ENCODE assay signal across 30 mouse cellular contexts in the genomic region with DNA sequence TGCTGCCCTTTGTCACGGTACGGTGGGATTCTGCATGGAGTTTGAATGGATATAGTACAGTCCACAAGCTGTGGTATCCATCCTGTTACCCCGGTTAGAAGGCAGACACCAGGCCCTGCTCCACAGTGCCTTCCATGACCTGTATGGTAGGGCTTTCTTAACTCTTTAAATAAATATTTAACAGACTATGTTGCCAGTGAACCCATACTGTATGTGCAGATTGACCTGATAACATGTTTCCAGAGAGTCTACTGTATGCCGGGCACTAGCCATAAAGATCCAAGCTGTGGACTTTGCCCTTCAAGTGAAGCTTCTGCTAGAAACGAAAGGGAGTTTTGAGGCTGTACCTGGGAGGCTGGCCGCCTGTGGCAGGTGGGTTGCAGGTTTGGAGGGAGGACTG. TPM values are rescaled to one million over a fixed set of nuclear protein-coding genes. Genes with fewer than 3 reads are reported as not detected.
DNase-seq lines count a peak whose midpoint lies in the region; ATAC-seq and TF ChIP-seq lines count a peak whose summit lies in the region.
"Had no signal": no experiment of that assay in that cellular context is flagged by ENCODE, and none has a peak within 500 bp of the region (broad histone marks: within the 10 kb centered on the region; RNA-seq: fewer than 3 reads in every experiment).

No protein-coding gene starts in this region.

- no peaks in the 10 kb centered on the region for H3K36me3 ChIP-seq in liver, embryonic 13.5 days
- H3K36me3 ChIP-seq in liver, embryonic 11.5 days (ENCODE audit: control insufficient read depth, insufficient read depth, low read length) = no peaks in the 10 kb centered on the region
- H3K36me3 ChIP-seq in liver, embryonic 16.5 days (ENCODE audit: control insufficient read depth, insufficient read depth) = no peaks in the 10 kb centered on the region
- no peaks in the 10 kb centered on the region for H3K36me3 ChIP-seq in stomach, postnatal 0 days (ENCODE audit: control insufficient read depth, insufficient read depth, low read length)
- H3K36me3 ChIP-seq: embryonic facial prominence, embryonic 13.5 days; forebrain, embryonic 10.5 days; forebrain, embryonic 15.5 days; limb, embryonic 13.5 days had no signal

- 49% methylated on average over 6 of the region's 6 CpGs for WGBS in liver, embryonic 13.5 days (ENCODE audit: insufficient replicate concordance)
- 68% methylated on average over 6 of the region's 6 CpGs for WGBS in liver, embryonic 11.5 days
- WGBS in liver, embryonic 16.5 days (ENCODE audit: insufficient replicate concordance) = 47% methylated on average over 6 of the region's 6 CpGs
- 55% methylated on average over 6 of the region's 6 CpGs for WGBS in stomach, postnatal 0 days

- H3K9ac ChIP-seq in liver, embryonic 13.5 days = no peak overlapping the region
- no peak overlapping the region for H3K9ac ChIP-seq in liver, embryonic 11.5 days (ENCODE audit: low read depth, low read length)
- H3K9ac ChIP-seq in liver, embryonic 16.5 days (ENCODE audit: low read depth, low read length) = no peak overlapping the region
- H3K9ac ChIP-seq in stomach, postnatal 0 days (ENCODE audit: low read length) = peak overlapping the region; percentile 23; the same call in 1 of the 2 replicates
- H3K9ac ChIP-seq: embryonic facial prominence, embryonic 13.5 days; forebrain, embryonic 15.5 days; hindbrain, embryonic 14.5 days; limb, embryonic 13.5 days had no signal

- H3K27me3 ChIP-seq in liver, embryonic 13.5 days = peaks cover 84% of the 10 kb centered on the region
- peaks cover 36% of the 10 kb centered on the region for H3K27me3 ChIP-seq in liver, embryonic 11.5 days (replicated peaks; ENCODE audit: control insufficient read depth, insufficient read depth, low read length)
- peaks cover 25% of the 10 kb centered on the region for H3K27me3 ChIP-seq in liver, embryonic 16.5 days (ENCODE audit: control insufficient read depth, insufficient read depth, low read depth, low read length)
- H3K27me3 ChIP-seq in stomach, postnatal 0 days (ENCODE audit: control insufficient read depth, insufficient read depth, low read length) = no peaks in the 10 kb centered on the region

- no peak for TF ChIP-seq EP300 in stomach, postnatal 0 days (optimal IDR thresholded peaks at IDR 0.05)

- no peak for TF ChIP-seq CTCF in stomach, postnatal 0 days (IDR thresholded peaks at IDR 0.05; ENCODE audit: low read depth)

- ATAC-seq in liver, embryonic 13.5 days (ENCODE audit: low read depth) = 0 out of 2 replicates have a peak, but pooled peaks have one; percentile 16
- no peak for ATAC-seq in liver, embryonic 11.5 days (replicated peaks; ENCODE audit: low FRiP score)
- peak; percentile 57 for ATAC-seq in liver, embryonic 16.5 days (ENCODE audit: low read depth)
- ATAC-seq in stomach, postnatal 0 days (ENCODE audit: low FRiP score, low TSS enrichment) = peak; percentile 60; the same call in 1 of the 2 replicates
- ATAC-seq: forebrain, embryonic 15.5 days; Patski had no signal

- no peak overlapping the region; the same call in 1 of the 2 replicates for H3K27ac ChIP-seq in liver, embryonic 13.5 days
- H3K27ac ChIP-seq in liver, embryonic 11.5 days (ENCODE audit: low read depth, low read length) = no peak overlapping the region
- H3K27ac ChIP-seq in liver, embryonic 16.5 days (ENCODE audit: low read length) = peak overlapping the region; percentile 75
- peak overlapping the region; percentile 67 for H3K27ac ChIP-seq in stomach, postnatal 0 days (replicated peaks)
- H3K27ac ChIP-seq: embryonic facial prominence, embryonic 13.5 days; forebrain, embryonic 10.5 days; forebrain, embryonic 15.5 days; hindbrain, embryonic 14.5 days; left cerebral cortex, adult 2 months; limb, embryonic 13.5 days had no signal

- H3K4me2 ChIP-seq in liver, embryonic 13.5 days = no peak overlapping the region
- no peak overlapping the region for H3K4me2 ChIP-seq in liver, embryonic 11.5 days
- 0 out of 2 replicates have a peak overlapping the region, but pooled peaks have one; percentile 2 for H3K4me2 ChIP-seq in liver, embryonic 16.5 days (ENCODE audit: low read depth, low read length)
- H3K4me2 ChIP-seq in stomach, postnatal 0 days (replicated peaks; ENCODE audit: low read depth) = peak overlapping the region; percentile 23; the same call in 1 of the 2 replicates
- H3K4me2 ChIP-seq: embryonic facial prominence, embryonic 13.5 days; forebrain, embryonic 15.5 days; heart, embryonic 11.5 days; hindbrain, embryonic 14.5 days; limb, embryonic 13.5 days had no signal

- no peak overlapping the region for H3K4me3 ChIP-seq in liver, embryonic 13.5 days (replicated peaks)
- H3K4me3 ChIP-seq in liver, embryonic 11.5 days (ENCODE audit: low read depth, low read length) = no peak overlapping the region
- no peak overlapping the region for H3K4me3 ChIP-seq in liver, embryonic 16.5 days (ENCODE audit: low read depth, low read length)
- H3K4me3 ChIP-seq in stomach, postnatal 0 days (ENCODE audit: low read depth, low read length) = no peak overlapping the region
- H3K4me3 ChIP-seq: embryonic facial prominence, embryonic 13.5 days; forebrain, embryonic 10.5 days; forebrain, embryonic 15.5 days; left cerebral cortex, adult 2 months; limb, embryonic 13.5 days had no signal

- H3K9me3 ChIP-seq in liver, embryonic 13.5 days (replicated peaks) = no peaks in the 10 kb centered on the region
- no peaks in the 10 kb centered on the region for H3K9me3 ChIP-seq in liver, embryonic 11.5 days (ENCODE audit: control insufficient read depth, low read length)
- H3K9me3 ChIP-seq in liver, embryonic 16.5 days (replicated peaks; ENCODE audit: control insufficient read depth, low read length) = no peaks in the 10 kb centered on the region
- no peaks in the 10 kb centered on the region for H3K9me3 ChIP-seq in stomach, postnatal 0 days (ENCODE audit: control insufficient read depth, low read length)
- H3K9me3 ChIP-seq: embryonic facial prominence, embryonic 13.5 days; forebrain, embryonic 10.5 days; forebrain, embryonic 15.5 days; limb, embryonic 13.5 days had no signal

- peak; percentile 5 for DNase-seq in kidney, adult 18-20 months
- DNase-seq in kidney, postnatal 25 days = no peak
- DNase-seq in liver, embryonic 13.5 days = no peak
- DNase-seq in liver, embryonic 11.5 days (ENCODE audit: low spot score) = no peak
- peak; percentile 49 for DNase-seq in stomach, postnatal 0 days (ENCODE audit: low spot score)
- no peak for DNase-seq in yolk sac, embryonic 10.5 days (ENCODE audit: low spot score)
- no peak for DNase-seq in spleen, adult 12 weeks (ENCODE audit: low spot score)
- DNase-seq: adrenal gland, postnatal 14 days; cerebellum, adult 11 months; cerebellum, adult 9-10 months; embryo, embryonic 11 days; gastrocnemius, postnatal 36 days; heart, adult 18-20 months; heart, postnatal 4 days; kidney, adult 9 months; lung, adult 2 months; lung, postnatal 10 days; midbrain, embryonic 14.5 days; right cerebral cortex, postnatal 14 days; spleen, adult 18-20 months; thymus, postnatal 4 days had no signal

- peaks cover 18% of the 10 kb centered on the region for H3K4me1 ChIP-seq in liver, embryonic 13.5 days (replicated peaks)
- H3K4me1 ChIP-seq in liver, embryonic 11.5 days (replicated peaks; ENCODE audit: control insufficient read depth, insufficient read depth, low read length) = peaks cover 10% of the 10 kb centered on the region
- peaks cover 9% of the 10 kb centered on the region for H3K4me1 ChIP-seq in liver, embryonic 16.5 days (ENCODE audit: control insufficient read depth, low read depth, low read length)
- H3K4me1 ChIP-seq in stomach, postnatal 0 days (replicated peaks; ENCODE audit: control insufficient read depth, insufficient read depth) = peaks cover 2% of the 10 kb centered on the region; the same call in 1 of the 2 replicates

RNA-seq across cellular contexts. Expression of gene Fam83f, which starts 3.1 kb away (rescaled TPM):
- 0.73 and 0.83 TPM in 2 replicates for polyA plus RNA-seq in liver, embryonic 13.5 days (2015; fragmentation: Nextera tagmentation; extraction: Ambion mirVana)
- 0.34 and 0.61 TPM in 2 replicates for polyA plus RNA-seq in liver, embryonic 11.5 days (2014; fragmentation: Nextera tagmentation; extraction: Ambion mirVana)
- 4.5 and 6.0 TPM in 2 replicates for polyA plus RNA-seq in liver, embryonic 16.5 days (2015; fragmentation: Nextera tagmentation; extraction: Ambion mirVana)
- polyA plus RNA-seq in stomach, postnatal 0 days (2015; fragmentation: Nextera tagmentation; extraction: Ambion mirVana) = 20.5 and 24.3 TPM in 2 replicates
- polyA plus RNA-seq: Patski had no signal

RNA-seq across cellular contexts. Expression of gene Tnrc6b, which starts 36.4 kb away (rescaled TPM):
- 18.7 and 23.6 TPM in 2 replicates for polyA plus RNA-seq in liver, embryonic 13.5 days (2015; fragmentation: Nextera tagmentation; extraction: Ambion mirVana)
- polyA plus RNA-seq in liver, embryonic 11.5 days (2014; fragmentation: Nextera tagmentation; extraction: Ambion mirVana) = 17.7 and 18.5 TPM in 2 replicates
- 19.7 and 22.1 TPM in 2 replicates for polyA plus RNA-seq in liver, embryonic 16.5 days (2015; fragmentation: Nextera tagmentation; extraction: Ambion mirVana)
- 8.5 and 9.4 TPM in 2 replicates for polyA plus RNA-seq in stomach, postnatal 0 days (2015; fragmentation: Nextera tagmentation; extraction: Ambion mirVana)

Comparison
In these comparisons a context has a peak if more than half of its experiments do, and no peak if none do; other contexts are left out.
1. DNase-seq: peak in kidney, adult 18-20 months (single experiment) and stomach, postnatal 0 days (single experiment); none in kidney, postnatal 25 days (0 of 2), liver, embryonic 13.5 days (single experiment), liver, embryonic 11.5 days (single experiment), yolk sac, embryonic 10.5 days (single experiment) and spleen, adult 12 weeks (single experiment).
2. H3K27ac ChIP-seq: peak in liver, embryonic 16.5 days (single experiment) and stomach, postnatal 0 days (single experiment); none in liver, embryonic 13.5 days (single experiment) and liver, embryonic 11.5 days (single experiment).
3. H3K4me2 ChIP-seq: peak in liver, embryonic 16.5 days (single experiment) and stomach, postnatal 0 days (single experiment); none in liver, embryonic 13.5 days (single experiment) and liver, embryonic 11.5 days (single experiment).